Mouse (Mus musculus) neural tube, embryonic 11.5 days (tissue): Measurements from ENCODE around the gene Gm20388. TPM values are rescaled to one million over a fixed set of nuclear protein-coding genes. Genes with fewer than 3 reads are reported as not detected.
"Not testable (repeated sequence)": the region's sequence is repeated elsewhere in the genome, so short reads cannot be mapped to it uniquely, and the experiment has no call there.

ENCODE experiments used
- ATAC-seq: fragments of 200-750 bp; cut with Nextera tagmentation; 2 replicates; pipeline ENCODE4 v1.8.0; 2017; ENCODE audit warnings: moderate number of reproducible peaks, mild to moderate bottlenecking, moderate TSS enrichment, moderate library complexity; ENCODE audit not compliant: insufficient read depth, low FRiP score, low TSS enrichment
- DNase-seq: peaks from one replicate; pipeline ENCODE4 v3.0.0-alpha.2; 2015; ENCODE audit warnings: low spot score
- H3K27ac ChIP-seq: fragments of 300-500 bp; sonication (generic); 2 replicates; pipeline ENCODE4 v1.5.1; 2014; ENCODE audit warnings: low read depth, mild to moderate bottlenecking, low read length
- H3K27me3 ChIP-seq: fragments of 300-500 bp; sonication (generic); 2 replicates; pipeline ENCODE4 v1.6.1; 2014; ENCODE audit warnings: mild to moderate bottlenecking, low read length, mixed read lengths; ENCODE audit not compliant: control insufficient read depth, insufficient read depth
- H3K36me3 ChIP-seq: fragments of 300-500 bp; sonication (generic); 2 replicates; pipeline ENCODE4 v1.6.1; 2014; ENCODE audit warnings: mild to moderate bottlenecking, low read length, moderate library complexity, mixed read lengths; ENCODE audit not compliant: control insufficient read depth, insufficient read depth
- H3K4me1 ChIP-seq: fragments of 300-500 bp; sonication (generic); 2 replicates; pipeline ENCODE4 v1.6.1; 2014; ENCODE audit warnings: low read length, mixed read lengths; ENCODE audit not compliant: control insufficient read depth, insufficient read depth
- H3K4me2 ChIP-seq: fragments of 300-500 bp; sonication (generic); 2 replicates; pipeline ENCODE4 v1.6.1; 2014; ENCODE audit warnings: low read depth, mild to moderate bottlenecking, moderate library complexity
- H3K4me3 ChIP-seq: fragments of 300-500 bp; sonication (generic); 2 replicates; pipeline ENCODE4 v1.5.1; 2014; ENCODE audit warnings: low read depth, low read length
- H3K9ac ChIP-seq: fragments of 300-500 bp; sonication (generic); 2 replicates; pipeline ENCODE4 v1.6.1; 2014; ENCODE audit warnings: mild to moderate bottlenecking, low read length
- H3K9me3 ChIP-seq: fragments of 300-500 bp; sonication (generic); 2 replicates; pipeline ENCODE4 v1.6.1; 2016; ENCODE audit warnings: low read length; ENCODE audit not compliant: control insufficient read depth
- WGBS: fragments of 180-500 bp; shearing (Covaris S2); extraction: QIAGEN DNeasy Blood & Tissue Kit; methylation state at CpG from one replicate; pipeline ENCODE4 v1.1.7; 2014; 5-methylcytosine and 5-hydroxymethylcytosine counted together
- polyA plus RNA-seq: library from polyadenylated mRNA; unstranded; fragments of >200 nt; fragmentation: Nextera tagmentation; extraction: Ambion mirVana; gene quantifications from 2 replicates; pipeline ENCODE4 v1.2.1, GENCODE M21; 2014

Gene Gm20388
- polyA plus RNA-seq, 1 experiment from 2014 or later: not detected

GRCm38 (mm10) chr8:120328361-120329022 lies 417.9 kb downstream of the Gm20388 start:
- DNase-seq (no peak), ATAC-seq (no peak)
- Histone ChIP-seq H3K27ac (no peak overlapping the region), H3K9me3 (no peaks in the 10 kb centered on the region), H3K4me3 (no peak overlapping the region), H3K4me2 (no peak overlapping the region), H3K27me3 (no peaks in the 10 kb centered on the region), H3K9ac (no peak overlapping the region), H3K36me3 (no peaks in the 10 kb centered on the region), H3K4me1 (peaks cover 23% of the 10 kb centered on the region)
- WGBS: 86% methylated on average over 13 of the region's 13 CpGs

- no peaks in the 10 kb centered on the region for H3K27me3 ChIP-seq
- no peaks in the 10 kb centered on the region for H3K9me3 ChIP-seq
- DNase-seq (no peak), ATAC-seq (no peak)
- 90% methylated on average over 11 of the region's 11 CpGs for WGBS
- no peak overlapping the region for H3K4me2 ChIP-seq
- no peak overlapping the region for H3K27ac ChIP-seq
- no peaks in the 10 kb centered on the region for H3K36me3 ChIP-seq
- no peak overlapping the region for H3K4me3 ChIP-seq
- H3K4me1 ChIP-seq: peaks cover 16% of the 10 kb centered on the region
- H3K9ac ChIP-seq: no peak overlapping the region
These were observed 418.5 kb downstream of the Gm20388 start for GRCm38 (mm10) chr8:120329030-120329748.

GRCm38 (mm10) chr8:120331027-120331426 lies 420.4 kb downstream of the Gm20388 start:
- H3K27me3 ChIP-seq: no peaks in the 10 kb centered on the region
- no peak overlapping the region for H3K4me2 ChIP-seq
- no peaks in the 10 kb centered on the region for H3K9me3 ChIP-seq
- peaks cover 21% of the 10 kb centered on the region for H3K4me1 ChIP-seq
- H3K36me3 ChIP-seq: no peaks in the 10 kb centered on the region
- DNase-seq: no peak
- ATAC-seq: no peak
- 73% methylated on average over 7 of the region's 7 CpGs for WGBS
- no peak overlapping the region for H3K9ac ChIP-seq
- no peak overlapping the region for H3K4me3 ChIP-seq
- H3K27ac ChIP-seq: no peak overlapping the region

GRCm38 (mm10) chr8:120332379-120333229 lies 422.0 kb downstream of the Gm20388 start:
- H3K4me3 ChIP-seq: no peak overlapping the region
- no peak overlapping the region for H3K4me2 ChIP-seq
- 68% methylated on average over 16 of the region's 16 CpGs for WGBS
- no peak for DNase-seq
- H3K27me3 ChIP-seq: no peaks in the 10 kb centered on the region
- H3K4me1 ChIP-seq: peaks cover 31% of the 10 kb centered on the region
- no peak overlapping the region for H3K9ac ChIP-seq
- H3K27ac ChIP-seq: no peak overlapping the region
- no peaks in the 10 kb centered on the region for H3K9me3 ChIP-seq
- no peak for ATAC-seq
- no peaks in the 10 kb centered on the region for H3K36me3 ChIP-seq

- H3K4me1 ChIP-seq: peaks cover 34% of the 10 kb centered on the region
- H3K27ac ChIP-seq: no peak overlapping the region
- no peak for ATAC-seq
- no peak overlapping the region for H3K9ac ChIP-seq
- no peaks in the 10 kb centered on the region; the same call in 1 of the 2 replicates for H3K36me3 ChIP-seq
- H3K4me3 ChIP-seq: no peak overlapping the region
- 91% methylated on average over 4 of the region's 4 CpGs for WGBS
- no peak overlapping the region for H3K4me2 ChIP-seq
- no peaks in the 10 kb centered on the region for H3K27me3 ChIP-seq
- DNase-seq: no peak
- H3K9me3 ChIP-seq: no peaks in the 10 kb centered on the region
These were observed 423.0 kb downstream of the Gm20388 start for GRCm38 (mm10) chr8:120333681-120334080.

- H3K4me2 ChIP-seq, H3K27me3 ChIP-seq, H3K9ac ChIP-seq, H3K9me3 ChIP-seq, DNase-seq, H3K36me3 ChIP-seq, ATAC-seq, H3K4me3 ChIP-seq: not testable (repeated sequence)
- H3K27ac ChIP-seq: peak overlapping the region; percentile 94
- H3K4me1 ChIP-seq: peaks cover 34% of the 10 kb centered on the region
- WGBS: 61% methylated on average over 3 of the region's 3 CpGs
These were observed 423.6 kb downstream of the Gm20388 start for GRCm38 (mm10) chr8:120334261-120334660.

- Histone ChIP-seq H3K9me3 (no peaks in the 10 kb centered on the region), H3K4me1 (peaks cover 34% of the 10 kb centered on the region), H3K27me3 (no peaks in the 10 kb centered on the region), H3K9ac (peak overlapping the region; percentile 58), H3K4me3 (no peak overlapping the region), H3K27ac (peak overlapping the region; percentile 94), H3K36me3 (no peaks in the 10 kb centered on the region; the same call in 1 of the 2 replicates), H3K4me2 (peak overlapping the region; percentile 8; the same call in 1 of the 2 replicates)
- DNase-seq: peak; percentile 88
- peak; percentile 52 for ATAC-seq
- 7% methylated on average over 5 of the region's 5 CpGs for WGBS
These were observed 424.2 kb downstream of the Gm20388 start for GRCm38 (mm10) chr8:120334878-120335261.

- H3K4me2 ChIP-seq: peak overlapping the region; percentile 8
- peak overlapping the region; percentile 94 for H3K27ac ChIP-seq
- H3K4me3 ChIP-seq: no peak overlapping the region
- no peaks in the 10 kb centered on the region; the same call in 1 of the 2 replicates for H3K36me3 ChIP-seq
- 4% methylated on average over 17 of the region's 17 CpGs for WGBS
- H3K4me1 ChIP-seq: peaks cover 38% of the 10 kb centered on the region
- DNase-seq (peak; percentile 68), ATAC-seq (peak; percentile 51)
- no peaks in the 10 kb centered on the region for H3K27me3 ChIP-seq
- peak overlapping the region; percentile 58 for H3K9ac ChIP-seq
- no peaks in the 10 kb centered on the region for H3K9me3 ChIP-seq
These were observed 424.8 kb downstream of the Gm20388 start for GRCm38 (mm10) chr8:120335262-120336086.
